Mouse (Mus musculus) embryo, embryonic 10.5 days (tissue): ENCODE data around the gene Nhlrc1.

Experiments
- DNase-seq: peaks from one replicate; pipeline ENCODE4 v3.0.0-alpha.2; 2015; ENCODE audit warnings: low spot score

Nhlrc1 gene

DNA sequence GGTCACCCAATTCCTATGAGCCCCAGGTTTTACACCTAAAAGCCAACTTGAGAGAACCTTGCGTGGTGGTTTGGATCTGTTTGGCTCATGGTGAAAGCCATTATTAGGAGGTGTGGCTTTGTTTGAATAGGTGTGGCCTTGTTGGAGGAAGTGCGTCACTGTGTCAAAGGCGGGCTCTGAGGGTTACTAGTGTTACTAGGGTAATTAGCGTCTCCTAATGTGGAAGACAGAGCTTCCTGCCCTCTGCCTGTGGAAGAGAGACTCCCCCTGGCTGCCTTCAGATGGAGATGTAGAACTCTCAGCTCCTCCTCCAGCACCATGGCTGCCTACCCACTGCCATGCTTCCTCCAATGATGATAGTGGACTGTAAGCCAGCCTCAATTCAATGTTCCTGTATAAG is 13.1 kb downstream of the Nhlrc1 start:
- no peak for DNase-seq

GRCm38 (mm10) chr13:46999498-46999897 is 15.2 kb downstream of the Nhlrc1 start:
- DNase-seq: no peak

DNA sequence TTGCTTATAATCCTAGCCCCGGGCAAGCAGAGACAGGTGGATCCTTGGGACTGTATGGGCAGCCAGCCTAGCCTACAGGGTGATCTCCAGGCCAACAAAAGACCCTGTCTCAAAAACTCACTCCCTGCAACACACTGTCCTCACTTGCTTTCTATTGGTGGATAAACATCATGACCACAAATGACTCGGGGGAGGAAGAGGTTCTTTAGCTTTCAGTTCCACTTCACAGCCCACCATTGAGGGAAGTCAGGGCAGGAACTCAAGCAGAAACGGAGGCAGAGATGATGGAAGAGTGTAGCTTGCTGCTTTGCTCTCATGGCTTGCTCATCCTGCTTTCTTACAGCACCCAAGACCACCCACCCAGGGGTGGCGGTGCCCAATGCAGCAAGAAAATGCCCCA is 17.3 kb downstream of the Nhlrc1 start:
- no peak for DNase-seq

DNA sequence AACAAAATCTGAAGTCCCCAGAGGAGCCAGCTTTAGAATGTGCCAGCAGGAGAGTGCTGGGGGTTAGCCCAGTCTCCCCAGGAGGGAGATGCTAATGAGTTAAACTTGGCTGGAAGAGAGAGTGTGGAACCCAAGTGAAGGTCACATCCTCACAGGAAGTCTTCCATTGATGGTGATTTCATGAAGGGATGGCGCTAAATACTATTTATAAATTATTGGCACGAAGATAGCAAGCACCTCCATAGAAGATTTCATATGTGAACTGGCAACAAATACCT is 21.4 kb downstream of the Nhlrc1 start:
- no peak for DNase-seq

DNA sequence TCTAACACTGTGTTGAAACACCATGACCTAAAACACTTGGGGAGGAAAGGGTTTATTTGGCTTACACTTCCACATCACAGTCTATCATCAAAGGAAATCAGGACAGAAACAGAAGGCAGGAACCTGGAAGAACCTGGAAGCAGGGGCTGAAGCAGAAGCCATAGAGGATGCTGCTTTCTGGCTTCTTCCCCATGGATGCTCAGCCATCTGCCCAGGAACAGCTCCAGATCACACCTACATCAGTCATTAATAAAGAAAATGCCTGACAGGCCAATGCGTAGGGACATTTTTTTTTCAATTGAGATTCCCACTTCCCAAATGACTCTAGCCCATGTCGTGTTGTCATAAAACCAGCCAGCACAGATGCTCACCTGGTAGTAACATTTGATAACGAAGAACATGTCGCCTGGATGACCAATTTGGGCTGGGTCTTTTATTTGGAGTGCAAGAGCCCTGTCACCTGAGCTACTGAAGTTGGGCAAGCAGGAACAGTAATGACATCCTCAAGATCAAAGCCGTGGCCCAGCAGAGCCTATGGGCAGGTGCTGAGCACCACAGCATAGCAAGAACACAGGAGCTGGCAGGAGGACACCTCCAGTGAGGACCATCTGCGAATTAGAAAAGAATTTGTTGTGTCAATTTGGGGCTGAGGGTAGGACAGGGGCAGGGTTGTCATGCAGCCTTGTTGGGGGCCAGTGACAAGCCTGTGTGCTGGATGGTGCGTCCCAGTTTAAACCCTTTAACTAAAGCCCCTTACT is 22.0 kb downstream of the Nhlrc1 start:
- no peak for DNase-seq

- no peak for DNase-seq
Measured at GRCm38 (mm10) chr13:46990376-46991011, 24.2 kb downstream of the Nhlrc1 start.

GRCm38 (mm10) chr13:46987941-46988340 is 26.7 kb downstream of the Nhlrc1 start:
- DNase-seq: no peak

- no peak for DNase-seq
Measured at GRCm38 (mm10) chr13:46986208-46986607, 28.4 kb downstream of the Nhlrc1 start.

GRCm38 (mm10) chr13:46983878-46984277 is 30.8 kb downstream of the Nhlrc1 start:
- DNase-seq: no peak

DNA sequence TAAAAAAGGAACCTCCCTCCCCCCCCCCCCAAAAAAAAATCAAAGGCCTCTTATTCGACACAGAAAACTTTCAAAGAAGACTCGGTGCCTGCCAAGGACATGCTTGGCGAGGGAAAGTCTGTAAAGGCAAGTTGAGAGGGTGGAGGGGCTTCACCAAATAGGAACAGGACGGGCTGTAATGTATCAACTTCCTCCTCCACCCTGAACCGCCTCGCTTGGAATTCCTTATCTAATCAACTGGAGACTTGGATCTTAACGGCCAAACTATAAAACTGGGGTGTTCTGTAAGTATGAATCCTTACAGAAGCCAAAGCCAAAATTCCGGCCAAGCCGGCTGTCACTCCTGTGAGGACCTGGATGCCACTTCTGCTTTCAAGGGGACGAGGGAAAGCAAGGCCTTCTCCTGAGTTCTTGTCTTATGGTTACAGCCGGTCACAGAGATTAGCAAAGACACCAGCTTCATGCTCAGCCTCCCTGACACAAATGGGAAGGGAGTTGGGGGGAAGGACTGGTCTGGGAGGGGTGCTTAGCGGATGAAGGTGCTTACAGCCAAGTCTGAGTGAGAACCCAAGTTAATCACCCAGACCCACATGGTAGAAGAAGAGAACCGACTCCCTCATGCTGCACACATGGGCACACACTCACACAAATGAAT is 34.7 kb downstream of the Nhlrc1 start:
- no peak for DNase-seq

GRCm38 (mm10) chr13:46976532-46976931 is 38.1 kb downstream of the Nhlrc1 start:
- no peak for DNase-seq

DNA sequence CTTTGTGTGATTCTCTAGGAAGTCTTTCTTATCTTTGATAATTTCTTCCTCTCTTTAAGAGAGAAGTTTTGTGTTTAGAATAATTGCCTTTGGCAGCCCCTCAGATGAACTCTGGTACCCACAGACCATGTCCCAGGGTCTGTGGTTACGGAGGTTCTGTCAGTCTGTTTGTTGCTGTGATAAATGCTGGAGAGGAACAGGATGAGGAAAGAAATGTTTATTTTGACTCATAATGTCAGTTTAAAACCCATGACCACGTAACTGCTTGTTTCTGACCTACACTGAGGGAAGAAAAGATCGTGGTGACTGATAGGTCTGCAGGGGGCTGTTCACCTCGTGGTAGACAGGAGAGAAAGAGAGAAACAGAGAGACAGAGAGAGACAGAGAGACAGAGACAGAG is 38.7 kb downstream of the Nhlrc1 start:
- DNase-seq: no peak

DNA sequence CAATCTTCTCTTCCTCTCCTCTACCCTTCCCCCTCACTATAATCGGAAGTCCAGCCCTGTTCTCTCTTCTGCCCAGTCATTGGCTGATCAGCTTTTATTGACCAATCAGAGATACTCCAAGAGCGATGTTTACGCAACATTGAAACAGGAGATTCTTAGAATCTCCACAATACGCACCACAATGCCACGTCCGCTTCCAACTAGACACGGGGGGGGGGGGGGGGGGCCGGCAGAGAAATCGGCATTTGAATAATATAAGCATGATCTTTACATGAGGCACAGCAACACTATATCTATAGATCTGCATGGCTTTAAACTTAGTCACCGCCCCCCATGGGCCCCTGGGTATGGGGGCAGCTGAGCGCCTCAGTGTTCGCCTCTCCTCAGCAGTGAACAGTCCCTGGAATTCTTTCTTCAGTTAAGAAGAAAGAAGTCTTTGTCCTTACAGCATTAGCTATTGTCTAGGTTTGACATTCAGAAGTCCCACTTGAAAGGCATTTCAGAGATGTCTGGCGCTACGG is 39.6 kb downstream of the Nhlrc1 start:
- peak; percentile 78 for DNase-seq

GRCm38 (mm10) chr13:46970286-46970945 is 44.2 kb downstream of the Nhlrc1 start:
- no peak for DNase-seq

GRCm38 (mm10) chr13:46968626-46969025 is 46.0 kb downstream of the Nhlrc1 start:
- no peak for DNase-seq

- no peak for DNase-seq
Measured at GRCm38 (mm10) chr13:46967308-46967707, 47.3 kb downstream of the Nhlrc1 start.
